Mouse (Mus musculus) forebrain, postnatal 0 days (tissue): Measurements from ENCODE around the gene Aip. TPM values are rescaled to one million over a fixed set of nuclear protein-coding genes. Genes with fewer than 3 reads are reported as not detected.

Experiments
- ATAC-seq: fragments of 200-750 bp; cut with Nextera tagmentation; 2 replicates; pipeline ENCODE4 v1.8.0; 2017; ENCODE audit warnings: mild to moderate bottlenecking, moderate library complexity
- DNase-seq: peaks from one replicate; pipeline ENCODE4 v3.0.0-alpha.2; 2015
- H3K27ac ChIP-seq: fragments of 300-500 bp; sonication (generic); 2 replicates; pipeline ENCODE4 v1.5.1; 2014; ENCODE audit warnings: low read depth, mild to moderate bottlenecking, antibody characterized with exemption, low read length, moderate library complexity, mixed read lengths
- H3K27me3 ChIP-seq: fragments of 300-500 bp; sonication (generic); 2 replicates; pipeline ENCODE4 v1.6.1; 2014; ENCODE audit warnings: mild to moderate bottlenecking, low read length, mixed read lengths; ENCODE audit not compliant: insufficient read depth
- H3K36me3 ChIP-seq: fragments of 300-500 bp; sonication (generic); 2 replicates; pipeline ENCODE4 v1.6.1; 2014; ENCODE audit warnings: mild to moderate bottlenecking, moderate library complexity; ENCODE audit not compliant: insufficient read depth
- H3K4me1 ChIP-seq: fragments of 300-500 bp; sonication (generic); 2 replicates; pipeline ENCODE4 v1.6.1; 2014; ENCODE audit warnings: antibody characterized with exemption; ENCODE audit not compliant: insufficient read depth
- H3K4me2 ChIP-seq: fragments of 300-500 bp; sonication (generic); 2 replicates; pipeline ENCODE4 v1.6.1; 2014; ENCODE audit warnings: low read depth, mild to moderate bottlenecking, moderate library complexity
- H3K4me3 ChIP-seq: fragments of 300-500 bp; sonication (generic); 2 replicates; pipeline ENCODE4 v1.5.1; 2014; ENCODE audit warnings: low read depth, low read length, mixed read lengths
- H3K9ac ChIP-seq: fragments of 300-500 bp; sonication (generic); 2 replicates; pipeline ENCODE4 v1.6.1; 2014; ENCODE audit warnings: mild to moderate bottlenecking
- H3K9me3 ChIP-seq: fragments of 300-500 bp; sonication (generic); 2 replicates; pipeline ENCODE4 v1.6.1; 2016; ENCODE audit warnings: low read length
- CTCF ChIP-seq: sonication (generic); IDR thresholded peaks from 2 replicates; pipeline ENCODE4 v1.5.1; 2016; ENCODE audit warnings: antibody characterized with exemption, control low read depth, low read depth
- WGBS: fragments of 180-500 bp; shearing (Covaris S2); extraction: QIAGEN DNeasy Blood & Tissue Kit; methylation state at CpG from one replicate; pipeline ENCODE4 v1.1.7; 2014; 5-methylcytosine and 5-hydroxymethylcytosine counted together
- polyA plus RNA-seq: library from polyadenylated mRNA; unstranded; fragments of >200 nt; fragmentation: Nextera tagmentation; extraction: Ambion mirVana; gene quantifications from 2 replicates; pipeline ENCODE4 v1.2.1, GENCODE M21; 2015
- total RNA-seq: library from RNA; depleted of rRNA; stranded (reverse); fragments of >200 nt; gene quantifications from 2 replicates; pipeline ENCODE4 v1.2.3, GENCODE M21; 2014

Gene Aip
- total and polyA plus RNA-seq, 2 experiments from 2014 or later, result 25.8 to 86.2 TPM

DNA sequence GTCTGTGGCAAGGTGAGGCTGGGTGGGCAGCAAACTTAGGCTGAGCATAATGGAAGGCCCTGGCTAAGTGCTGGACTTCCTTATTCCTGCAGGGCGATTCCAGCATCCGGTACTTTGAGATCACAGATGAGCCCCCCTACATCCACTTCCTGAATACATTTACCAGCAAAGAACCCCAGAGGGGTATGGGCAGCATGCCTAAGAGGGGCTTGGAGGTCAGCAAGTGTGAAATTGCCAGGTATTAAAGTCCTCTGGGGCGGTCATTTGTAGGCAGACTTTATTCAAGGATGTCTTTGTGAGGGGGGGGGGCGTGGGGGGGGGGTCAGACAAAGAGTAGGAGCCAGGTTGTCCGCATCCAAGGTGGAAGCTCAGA is 25.8 kb upstream of the Aip start:
- H3K9ac ChIP-seq, result no peak overlapping the region
- H3K27ac ChIP-seq, result no peak overlapping the region
- no peaks in the 10 kb centered on the region for H3K27me3 ChIP-seq
- ATAC-seq (no peak), DNase-seq (no peak)
- no peak overlapping the region for H3K4me3 ChIP-seq
- H3K9me3 ChIP-seq, result no peaks in the 10 kb centered on the region
- WGBS, result 78% methylated on average over 5 of the region's 5 CpGs
- H3K4me1 ChIP-seq, result peaks cover 8% of the 10 kb centered on the region; the same call in 1 of the 2 replicates
- H3K4me2 ChIP-seq, result no peak overlapping the region
- H3K36me3 ChIP-seq, result peaks cover 26% of the 10 kb centered on the region
- TF ChIP-seq CTCF, result no peak

DNA sequence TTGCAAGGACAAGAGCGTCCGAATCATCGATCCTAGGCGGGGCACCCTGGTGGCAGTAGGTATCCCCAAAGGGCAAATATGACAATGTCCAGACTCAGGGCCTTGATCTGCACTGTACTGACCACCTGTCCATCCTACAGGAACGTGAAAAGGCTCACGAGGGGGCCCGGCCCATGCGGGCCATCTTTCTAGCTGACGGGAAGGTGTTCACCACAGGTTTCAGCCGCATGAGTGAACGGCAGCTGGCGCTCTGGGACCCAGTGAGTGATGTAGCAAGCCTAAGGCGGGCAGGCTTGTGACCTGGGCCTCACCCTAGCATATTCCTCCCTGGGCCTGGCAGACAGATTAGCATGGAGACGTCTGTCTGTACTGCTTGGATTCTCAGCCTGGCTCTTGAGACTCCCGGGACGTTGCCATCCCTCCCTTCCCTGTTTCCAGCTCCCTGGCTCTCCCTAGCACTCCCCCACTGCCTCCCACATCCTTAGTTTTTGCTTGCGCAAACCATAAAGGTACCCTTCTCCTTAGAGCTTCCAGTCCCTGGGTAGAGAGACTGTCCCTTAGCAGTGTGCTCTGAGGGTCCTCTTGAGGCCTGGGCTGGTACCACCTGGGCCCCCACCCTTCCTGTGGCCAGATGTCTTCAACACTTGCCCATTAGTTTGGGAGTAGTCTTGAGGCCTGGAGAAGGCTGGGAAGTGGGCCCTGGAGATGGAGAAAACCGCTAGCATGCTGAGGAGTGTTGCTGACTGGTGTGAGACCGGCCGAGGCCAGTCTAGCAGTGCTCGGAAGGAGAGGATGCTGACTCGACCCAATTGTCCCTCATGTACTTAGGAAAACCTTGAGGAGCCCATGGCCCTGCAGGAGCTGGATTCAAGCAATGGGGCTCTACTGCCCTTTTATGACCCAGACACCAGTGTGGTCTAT is 25.2 kb upstream of the Aip start:
- H3K36me3 ChIP-seq, result peaks cover 19% of the 10 kb centered on the region
- H3K4me1 ChIP-seq, result peaks cover 8% of the 10 kb centered on the region; the same call in 1 of the 2 replicates
- no peak overlapping the region for H3K27ac ChIP-seq
- H3K4me2 ChIP-seq, result no peak overlapping the region
- H3K9me3 ChIP-seq, result no peaks in the 10 kb centered on the region
- 91% methylated on average over 22 of the region's 22 CpGs for WGBS
- H3K9ac ChIP-seq, result no peak overlapping the region
- no peak overlapping the region for H3K4me3 ChIP-seq
- ATAC-seq (no peak), DNase-seq (no peak)
- TF ChIP-seq CTCF, result no peak
- no peaks in the 10 kb centered on the region for H3K27me3 ChIP-seq

DNA sequence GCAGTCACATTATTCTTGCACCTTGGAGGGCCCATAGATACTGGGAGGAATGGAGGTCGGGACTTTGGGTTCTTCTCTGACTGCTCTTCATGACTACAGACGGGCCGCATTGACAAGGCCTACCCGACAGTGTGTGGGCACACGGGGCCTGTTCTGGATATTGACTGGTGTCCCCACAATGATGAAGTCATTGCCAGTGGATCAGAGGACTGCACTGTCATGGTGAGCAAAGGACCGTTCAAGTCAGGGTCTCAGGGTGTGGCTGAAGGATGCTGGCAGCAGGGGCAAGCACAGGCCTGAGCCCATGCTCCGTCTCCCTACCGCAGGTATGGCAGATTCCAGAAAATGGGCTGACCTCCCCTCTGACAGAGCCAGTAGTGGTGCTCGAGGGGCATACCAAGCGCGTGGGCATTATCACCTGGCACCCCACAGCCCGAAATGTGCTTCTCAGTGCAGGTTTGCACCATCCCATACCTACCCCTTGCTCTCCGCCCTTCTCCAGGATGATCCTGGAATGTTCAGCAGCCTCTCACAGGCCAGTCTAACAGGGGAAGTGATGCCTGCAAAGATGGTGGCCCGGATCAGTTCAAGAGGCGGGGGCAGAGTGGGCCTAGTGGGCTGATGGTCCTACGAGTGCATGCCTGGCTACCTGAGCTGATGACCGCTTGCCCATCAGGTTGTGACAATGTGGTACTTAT is 24.3 kb upstream of the Aip start:
- Histone ChIP-seq H3K4me1 (peaks cover 8% of the 10 kb centered on the region; the same call in 1 of the 2 replicates), H3K9me3 (no peaks in the 10 kb centered on the region), H3K36me3 (peaks cover 16% of the 10 kb centered on the region; the same call in 1 of the 2 replicates), H3K27me3 (no peaks in the 10 kb centered on the region), H3K4me3 (no peak overlapping the region), H3K27ac (no peak overlapping the region), H3K4me2 (no peak overlapping the region), H3K9ac (no peak overlapping the region)
- no peak for DNase-seq
- no peak for TF ChIP-seq CTCF
- 95% methylated on average over 17 of the region's 17 CpGs for WGBS
- ATAC-seq, result no peak

GRCm38 (mm10) chr19:4149283-4149682 is 23.6 kb upstream of the Aip start:
- 92% methylated on average over 11 of the region's 11 CpGs for WGBS

GRCm38 (mm10) chr19:4148819-4149218 is 23.2 kb upstream of the Aip start:
- Histone ChIP-seq H3K9me3 (no peaks in the 10 kb centered on the region), H3K9ac (peak overlapping the region; percentile 84), H3K4me2 (peak overlapping the region; percentile 79), H3K36me3 (peaks cover 16% of the 10 kb centered on the region; the same call in 1 of the 2 replicates), H3K27ac (peak overlapping the region; percentile 68), H3K27me3 (no peaks in the 10 kb centered on the region), H3K4me1 (peaks cover 8% of the 10 kb centered on the region; the same call in 1 of the 2 replicates), H3K4me3 (peak overlapping the region; percentile 77)
- ATAC-seq (peak; percentile 34), DNase-seq (no peak)
- no peak for TF ChIP-seq CTCF
- 5% methylated on average over 8 of the region's 8 CpGs for WGBS

More at GRCm38 (mm10) chr19:4149283-4149682, 23.6 kb upstream of the Aip start:
- Histone ChIP-seq H3K27ac (no peak overlapping the region), H3K4me1 (peaks cover 8% of the 10 kb centered on the region; the same call in 1 of the 2 replicates), H3K36me3 (peaks cover 16% of the 10 kb centered on the region; the same call in 1 of the 2 replicates), H3K9ac (peak overlapping the region; percentile 84), H3K4me2 (peak overlapping the region; percentile 79), H3K4me3 (peak overlapping the region; percentile 77), H3K27me3 (no peaks in the 10 kb centered on the region), H3K9me3 (no peaks in the 10 kb centered on the region)
- no peak for DNase-seq
- TF ChIP-seq CTCF, result no peak
- no peak for ATAC-seq

GRCm38 (mm10) chr19:4148491-4148806 is 22.8 kb upstream of the Aip start, which contains the start of gene Coro1b:
Gene Coro1b (plus strand): TSS chr19:4148619.
- H3K4me3 ChIP-seq, result peak within 1 kb of the TSS; percentile 77
- H3K9ac ChIP-seq, result peak within 1 kb of the TSS; percentile 84
- WGBS, result under 1% methylated on average over 33 of the region's 33 CpGs
- TF ChIP-seq CTCF, result no peak
- peak; percentile 92 for DNase-seq
- H3K4me1 ChIP-seq, result peaks cover 8% of the 10 kb centered on the region; the same call in 1 of the 2 replicates
- H3K36me3 ChIP-seq, result peaks cover 13% of the 10 kb centered on the region; the same call in 1 of the 2 replicates
- H3K9me3 ChIP-seq, result no peaks in the 10 kb centered on the region
- peak within 1 kb of the TSS; percentile 68 for H3K27ac ChIP-seq
- peak within 1 kb of the TSS; percentile 79 for H3K4me2 ChIP-seq
- ATAC-seq, result peak; percentile 96
- H3K27me3 ChIP-seq, result no peaks in the 10 kb centered on the region
